Mouse (Mus musculus): ENCODE data around the gene Kcnj9. TPM values are rescaled to one million over a fixed set of nuclear protein-coding genes. Genes with fewer than 3 reads are reported as not detected.
A peak's percentile ranks its signal among the peaks of the same experiment; 100 is the strongest.

Gene Kcnj9
- total RNA-seq, 4 experiments from 2014 or later = not detected

- no peak for DNase-seq (ENCODE audit: low spot score in 2 of 2)
These were observed 36.2 kb downstream of the Kcnj9 start for GRCm38 (mm10) chr1:172292880-172293279.

- DNase-seq (ENCODE audit: low spot score in 2 of 2) = no peak
These were observed 39.5 kb downstream of the Kcnj9 start for GRCm38 (mm10) chr1:172289617-172289946.

DNA sequence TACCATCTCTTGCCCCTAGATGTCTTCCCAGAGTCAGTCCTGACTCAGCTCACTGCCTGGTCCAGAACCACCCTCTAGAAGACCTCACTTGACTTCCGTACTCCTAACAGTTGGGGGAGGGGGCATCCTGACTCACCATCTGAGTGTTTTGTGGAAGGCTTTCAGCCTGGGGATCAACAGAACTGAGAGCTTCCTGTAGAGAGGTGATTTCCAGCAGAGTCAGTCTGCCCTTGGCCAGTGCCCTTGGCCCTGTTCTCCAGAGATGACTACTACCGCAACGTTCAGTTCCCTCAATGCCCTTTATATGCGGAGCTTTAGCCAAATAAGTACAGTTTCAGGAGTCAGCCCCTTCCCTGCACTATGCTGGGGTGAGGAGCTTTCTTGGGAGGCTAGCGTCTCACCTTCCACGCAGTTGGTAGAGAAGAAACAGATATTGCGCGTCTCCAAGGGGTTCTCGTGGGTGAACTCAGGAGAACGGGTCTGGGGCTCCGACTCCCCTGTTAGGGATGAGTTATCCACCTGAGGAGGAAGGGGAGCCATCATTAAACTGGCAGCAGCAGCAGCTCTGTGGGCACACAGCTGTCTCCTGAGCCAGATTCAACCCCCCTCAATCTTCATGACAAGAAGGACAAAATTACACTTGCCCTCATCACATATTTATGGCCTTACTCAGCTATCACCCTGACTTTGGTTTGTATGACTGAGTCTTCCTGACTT lies 40.1 kb downstream of the Kcnj9 start:
- DNase-seq (ENCODE audit: low spot score in 2 of 2) = no peak

- DNase-seq (ENCODE audit: low spot score in 2 of 2) = no peak
These were observed 42.4 kb downstream of the Kcnj9 start for GRCm38 (mm10) chr1:172286740-172287139.

GRCm38 (mm10) chr1:172284221-172284620 lies 44.9 kb downstream of the Kcnj9 start:
- peak in 1 of 2 experiments; percentile 66 for DNase-seq (ENCODE audit: low spot score in 2 of 2)

DNA sequence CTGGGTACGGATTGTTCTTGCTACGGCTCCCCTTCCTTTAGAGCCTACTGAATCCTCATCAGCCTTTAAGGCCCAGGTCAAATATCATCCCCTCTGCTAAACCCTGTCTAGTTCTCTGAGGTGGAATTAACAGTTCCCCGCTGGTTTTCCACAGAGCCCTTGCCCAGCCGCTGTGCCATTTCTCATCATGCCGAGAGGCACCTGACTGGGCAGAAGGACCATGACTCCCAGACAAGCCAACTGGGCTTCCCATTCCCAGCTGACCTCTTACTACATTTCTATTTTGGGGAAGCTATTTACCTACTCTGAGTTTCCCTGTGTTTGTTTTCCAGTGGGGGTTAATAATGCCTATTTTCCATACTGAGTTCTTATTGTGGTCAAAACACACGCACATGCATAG lies 46.0 kb downstream of the Kcnj9 start:
- peak in 1 of 2 experiments; percentile 52 for DNase-seq (ENCODE audit: low spot score in 2 of 2)

DNA sequence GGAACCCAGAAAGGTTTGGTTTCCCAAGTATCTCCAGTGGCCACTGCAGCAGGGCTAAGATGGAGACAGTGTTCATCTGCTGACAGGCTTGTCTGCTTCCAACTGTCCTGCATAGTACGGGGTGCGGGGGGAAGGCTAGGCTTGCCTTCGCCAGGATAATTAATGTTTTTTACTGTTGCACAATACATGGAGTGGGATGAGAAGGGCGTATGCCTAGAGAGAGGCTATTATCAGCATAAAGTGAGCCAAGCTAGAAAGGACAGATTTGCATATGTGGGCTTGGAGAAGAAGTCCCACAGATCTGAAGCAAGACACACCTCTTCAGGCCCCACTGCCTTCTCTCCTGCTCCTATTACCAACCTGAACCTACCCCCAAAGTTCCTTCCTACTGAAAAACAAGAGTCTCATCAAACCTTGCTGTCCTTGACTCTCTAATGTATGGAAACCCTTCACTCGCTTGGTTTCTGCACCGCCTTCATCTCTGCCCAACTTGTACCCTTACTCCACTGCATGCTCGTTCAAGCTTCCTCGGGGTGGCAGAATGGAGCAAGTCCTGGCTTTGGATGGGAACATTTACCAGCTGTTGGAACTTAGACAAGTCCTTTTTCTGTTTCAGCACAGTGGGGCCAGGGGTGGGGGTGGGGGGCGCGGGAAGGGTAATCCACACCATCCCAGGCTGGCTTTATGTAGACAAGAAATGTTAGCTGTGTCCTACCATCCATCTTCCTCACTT lies 47.4 kb downstream of the Kcnj9 start:
- no peak for DNase-seq (ENCODE audit: low spot score in 2 of 2)

DNA sequence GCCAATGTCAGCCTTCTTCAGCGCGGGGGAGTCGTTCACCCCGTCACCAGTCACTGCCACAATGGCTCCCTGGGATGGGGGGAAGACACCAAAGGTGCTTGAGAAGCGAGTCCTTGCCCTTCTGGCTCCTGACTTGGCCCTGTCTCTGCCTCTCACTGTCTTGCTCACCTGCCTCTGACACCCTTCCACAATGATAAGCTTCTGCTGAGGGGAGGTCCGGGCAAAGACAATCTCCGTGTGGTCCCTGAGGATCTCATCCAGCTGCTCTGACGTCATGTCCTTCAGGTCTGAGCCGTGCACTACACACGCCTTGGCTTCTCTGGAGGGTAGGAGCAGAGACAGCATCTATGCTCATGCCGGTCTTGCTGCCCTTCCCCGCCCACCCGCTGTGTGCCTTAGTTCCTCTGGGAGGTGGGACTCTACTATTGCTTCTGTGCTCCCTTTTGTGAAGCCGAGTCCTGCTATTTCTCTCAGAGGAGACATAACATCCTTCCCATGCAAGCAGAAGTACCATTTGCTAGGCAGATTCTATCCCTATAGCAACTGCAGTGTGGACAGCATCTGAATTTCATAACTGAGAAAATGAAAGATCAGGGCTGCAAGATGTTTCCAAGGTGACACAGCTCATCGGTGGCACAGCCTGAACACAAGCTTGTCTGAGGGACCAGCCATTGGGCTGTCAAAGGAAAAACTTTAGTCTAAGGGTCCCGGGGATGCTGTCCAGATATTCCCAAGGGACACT lies 49.2 kb downstream of the Kcnj9 start:
- no peak for DNase-seq (ENCODE audit: low spot score in 2 of 2)

DNA sequence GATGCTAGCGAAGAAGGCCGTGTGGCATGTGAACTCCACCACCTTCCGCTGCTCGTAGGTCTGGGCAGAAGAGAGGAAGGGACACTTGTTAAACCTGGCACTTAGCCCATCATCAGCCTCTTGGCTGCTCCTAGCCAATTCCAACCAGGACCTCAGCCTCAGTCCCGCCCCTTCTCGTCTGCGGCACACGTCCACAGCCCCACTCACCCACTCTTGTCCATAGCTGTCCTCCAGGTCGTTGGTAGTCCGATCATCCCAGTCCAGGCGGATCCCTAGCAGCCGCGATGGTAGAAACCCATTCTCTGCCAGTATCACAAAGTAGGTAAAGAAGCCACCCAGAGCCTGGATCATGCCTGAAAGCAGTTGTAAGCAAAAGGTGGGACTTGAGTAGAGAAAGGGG lies 50.8 kb downstream of the Kcnj9 start:
- DNase-seq (ENCODE audit: low spot score in 2 of 2) = no peak

- no peak for DNase-seq (ENCODE audit: low spot score in 2 of 2)
These were observed 51.9 kb downstream of the Kcnj9 start for GRCm38 (mm10) chr1:172277172-172277571.

- no peak for DNase-seq (ENCODE audit: low spot score in 2 of 2)
These were observed 54.6 kb downstream of the Kcnj9 start for GRCm38 (mm10) chr1:172274547-172274946.

DNA sequence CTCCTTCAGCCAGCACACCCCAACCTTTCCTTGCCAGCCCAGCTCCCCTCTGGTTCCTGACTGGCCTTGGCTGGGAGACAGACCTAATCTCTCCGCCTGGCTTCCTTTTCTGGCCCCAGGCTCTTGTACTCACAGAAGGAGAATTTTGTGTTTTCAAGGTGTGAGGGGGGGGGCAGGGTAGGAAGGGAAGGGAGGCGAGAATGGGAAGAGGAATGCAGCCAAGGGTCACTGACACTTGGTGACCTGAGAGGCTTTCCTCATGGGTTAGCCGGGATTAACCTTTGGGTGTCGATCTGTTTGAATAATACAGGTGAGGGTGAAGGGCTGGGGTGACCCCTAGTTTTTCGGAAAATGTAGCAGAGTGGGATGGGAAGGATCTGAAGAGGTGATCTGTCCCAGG lies 55.0 kb downstream of the Kcnj9 start:
- no peak for DNase-seq (ENCODE audit: low spot score in 2 of 2)

- DNase-seq (ENCODE audit: low spot score in 2 of 2) = no peak
These were observed 55.7 kb downstream of the Kcnj9 start for GRCm38 (mm10) chr1:172273386-172273785.

DNA sequence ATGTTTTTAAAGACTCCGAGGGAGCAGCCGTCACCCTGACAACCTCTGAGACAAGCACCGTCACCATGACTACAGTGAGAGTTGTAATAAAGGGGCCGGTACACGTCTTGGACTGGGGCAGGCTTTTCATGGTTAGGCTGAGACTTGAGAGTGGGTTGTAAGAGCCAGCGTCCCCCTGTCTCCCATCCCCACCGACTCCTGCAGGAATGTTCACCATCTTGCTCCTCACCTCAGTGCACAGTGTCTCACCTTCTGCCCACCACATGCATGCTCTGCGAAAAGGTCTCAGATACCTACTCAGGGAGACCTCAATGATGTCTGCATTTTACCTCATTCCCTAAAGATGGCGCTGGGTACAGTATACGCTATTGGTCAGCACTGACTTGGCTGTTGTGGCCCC lies 57.4 kb downstream of the Kcnj9 start:
- DNase-seq (ENCODE audit: low spot score in 2 of 2) = no peak

DNA sequence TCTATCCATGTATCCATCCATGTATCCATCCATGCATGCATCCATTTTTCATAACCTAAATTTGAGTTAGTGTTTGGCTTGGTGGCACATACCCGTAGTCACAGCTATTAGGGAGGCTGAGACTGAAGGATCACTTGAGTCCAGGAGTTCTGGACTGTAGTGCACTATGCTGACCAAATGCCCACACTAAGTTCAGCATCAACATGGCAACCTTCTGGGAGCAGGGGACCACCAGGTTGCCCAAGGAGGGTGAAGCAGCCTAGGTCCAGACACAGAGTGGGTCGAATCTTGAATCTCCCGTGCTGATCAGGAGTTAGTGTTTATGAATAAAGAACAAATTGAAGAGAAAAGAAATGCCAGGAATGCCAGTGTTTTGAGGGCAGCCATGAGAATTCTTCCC lies 57.9 kb downstream of the Kcnj9 start:
- DNase-seq (ENCODE audit: low spot score in 2 of 2) = no peak

Other genes starting within 250 kb of the Kcnj9 start
- 100 to 1,000 TPM in 1 of 4 experiments, 10 to 100 TPM in 3; 82.9 to 101 (median 85.3) TPM for gene Copa, start 246.8 kb downstream of the Kcnj9 start, total RNA-seq (2022)
- 10 to 100 TPM; 23.6 to 28.9 (median 24.8) TPM for gene Ncstn, start 246.5 kb downstream of the Kcnj9 start, total RNA-seq (2022)
- 10 to 100 TPM; 74.5 to 83.0 (median 76.6) TPM for gene Pex19, start 202.6 kb downstream of the Kcnj9 start, total RNA-seq (2022)
- gene Dcaf8, start 181.2 kb downstream of the Kcnj9 start, total RNA-seq (2022) = 100 to 1,000 TPM; 197 to 219 (median 208) TPM
- 10 to 100 TPM; 15.6 to 23.8 (median 20.3) TPM for gene Pea15a, start 122.5 kb downstream of the Kcnj9 start, total RNA-seq (2022)
- gene Casq1, start 109.5 kb downstream of the Kcnj9 start, total RNA-seq (2022) = 1,000 to 10,000 TPM; 2,216 to 3,193 (median 3,049) TPM
- gene Atp1a4, start 70.9 kb downstream of the Kcnj9 start, total RNA-seq (2022) = under 1 TPM; 0.11 to 0.44 (median 0.27) TPM
- gene Igsf8, start 67.7 kb downstream of the Kcnj9 start, total RNA-seq (2022) = 10 to 100 TPM in 1 of 4 experiments, 1 to 10 TPM in 3; 7.3 to 10.5 (median 7.7) TPM
- gene Atp1a2, start 31.3 kb downstream of the Kcnj9 start, total RNA-seq (2022) = 100 to 1,000 TPM; 819 to 944 (median 894) TPM
- under 1 TPM in 2 of 4 experiments, not detected in 2; 0.04 to 0.05 TPM for gene Kcnj10, start 11.9 kb upstream of the Kcnj9 start, total RNA-seq (2022)
- 1 to 10 TPM; 3.2 to 3.4 (median 3.2) TPM for gene Pigm, start 47.2 kb upstream of the Kcnj9 start, total RNA-seq (2022)
- gene Slamf9, start 146.0 kb upstream of the Kcnj9 start, total RNA-seq (2022) = not detected
- gene Igsf9, start 152.5 kb upstream of the Kcnj9 start, total RNA-seq (2022) = under 1 TPM in 1 of 4 experiments, not detected in 3; 0.20 TPM
- 10 to 100 TPM in 3 of 4 experiments, 1 to 10 TPM in 1; 9.0 to 14.8 (median 10.9) TPM for gene Tagln2, start 170.7 kb upstream of the Kcnj9 start, total RNA-seq (2022)
- not detected for gene Cfap45, start 191.5 kb upstream of the Kcnj9 start, total RNA-seq (2022)
- gene Vsig8, start 226.6 kb upstream of the Kcnj9 start, total RNA-seq (2022) = not detected

Measured in gastrocnemius, adult 8-10 months (tissue).